ENCODE assay signal across 9 mouse cellular contexts in genomic region chr4:146067594-146067993, GRCm38 (mm10). TPM values are rescaled to one million over a fixed set of nuclear protein-coding genes. Genes with fewer than 3 reads are reported as not detected.
DNase-seq lines count a peak whose midpoint lies in the region; ATAC-seq lines count a peak whose summit lies in the region.
"Not testable (repeated sequence)": the region's sequence is repeated elsewhere in the genome, so short reads cannot be mapped to it uniquely, and the experiment has no call there.
"Had no signal": no experiment of that assay in that cellular context is flagged by ENCODE, and none has a peak within 500 bp of the region (broad histone marks: within the 10 kb centered on the region; RNA-seq: fewer than 3 reads in every experiment).

No protein-coding gene starts in this region.

- peak; percentile 1 for DNase-seq in NIH3T3 (ENCODE audit: low read depth)
- DNase-seq in embryonic facial prominence, embryonic 14.5 days (ENCODE audit: low spot score); midbrain, embryonic 11.5 days (ENCODE audit: low spot score, missing footprints): not testable (repeated sequence)
- peak; percentile 50 for DNase-seq in intestine, embryonic 14.5 days (ENCODE audit: low spot score)
- DNase-seq in spleen, postnatal 4 days (ENCODE audit: low spot score in 2 of 2): peak; percentile 25 to 69

- not testable (repeated sequence) for H3K36me3 ChIP-seq in embryonic facial prominence, embryonic 14.5 days (ENCODE audit: control insufficient read depth, insufficient read depth, low read length); heart, embryonic 14.5 days (ENCODE audit: control insufficient read depth, insufficient read depth, low read length); intestine, embryonic 14.5 days (ENCODE audit: control insufficient read depth, insufficient read depth, low read length); limb, embryonic 13.5 days; midbrain, embryonic 11.5 days (ENCODE audit: control insufficient read depth, insufficient read depth, low read length)

- peak overlapping the region; percentile 15 for H3K4me3 ChIP-seq in embryonic facial prominence, embryonic 14.5 days (ENCODE audit: low read depth, low read length)
- peak overlapping the region in 1 of 2 experiments; percentile 26; a peak in 2 of 4 replicates for H3K4me3 ChIP-seq in heart, embryonic 14.5 days (ENCODE audit: control insufficient read depth in 1 of 2, insufficient read depth in 1 of 2, low read depth in 1 of 2, low read length in 2 of 2)
- peak overlapping the region; percentile 3; the same call in 1 of the 2 replicates for H3K4me3 ChIP-seq in intestine, embryonic 14.5 days (ENCODE audit: low read depth, low read length)
- peak overlapping the region; percentile 29 for H3K4me3 ChIP-seq in limb, embryonic 13.5 days
- 0 out of 2 replicates have a peak overlapping the region, but pooled peaks have one; percentile 13 for H3K4me3 ChIP-seq in midbrain, embryonic 11.5 days (ENCODE audit: low read depth, low read length)

- peaks cover 19% of the 10 kb centered on the region for H3K9me3 ChIP-seq in embryonic facial prominence, embryonic 14.5 days (ENCODE audit: control insufficient read depth, low read length)
- peaks cover 18% of the 10 kb centered on the region for H3K9me3 ChIP-seq in heart, embryonic 14.5 days (ENCODE audit: control insufficient read depth, low read length)
- peaks cover 12% of the 10 kb centered on the region; the same call in 1 of the 2 replicates for H3K9me3 ChIP-seq in intestine, embryonic 14.5 days (ENCODE audit: control insufficient read depth, low read length)
- H3K9me3 ChIP-seq in limb, embryonic 13.5 days: peaks cover 27% of the 10 kb centered on the region
- H3K9me3 ChIP-seq in midbrain, embryonic 11.5 days (ENCODE audit: control insufficient read depth, low read length): not testable (repeated sequence)

- not testable (repeated sequence) for H3K27ac ChIP-seq in embryonic facial prominence, embryonic 14.5 days (replicated peaks; ENCODE audit: low read depth, low read length); heart, embryonic 14.5 days (replicated peaks in 1 of 2; ENCODE audit: control insufficient read depth in 1 of 2, insufficient read depth in 1 of 2, low read depth in 2 of 2, low read length in 2 of 2); intestine, embryonic 14.5 days (ENCODE audit: low read depth); limb, embryonic 13.5 days; midbrain, embryonic 11.5 days (ENCODE audit: low read depth, low read length)

- H3K27me3 ChIP-seq in embryonic facial prominence, embryonic 14.5 days (replicated peaks; ENCODE audit: control insufficient read depth, insufficient read depth, low read length); heart, embryonic 14.5 days (ENCODE audit: control insufficient read depth, insufficient read depth, low read length); intestine, embryonic 14.5 days (replicated peaks; ENCODE audit: control insufficient read depth, insufficient read depth, low read length); limb, embryonic 13.5 days; midbrain, embryonic 11.5 days (ENCODE audit: control insufficient read depth, insufficient read depth, low read length): not testable (repeated sequence)

- not testable (repeated sequence) for ATAC-seq in embryonic facial prominence, embryonic 14.5 days (ENCODE audit: low read depth); heart, embryonic 14.5 days (ENCODE audit: insufficient number of reproducible peaks, insufficient read depth, low FRiP score, low read depth); intestine, embryonic 14.5 days (replicated peaks; ENCODE audit: low FRiP score, low TSS enrichment, low read depth); limb, embryonic 13.5 days (ENCODE audit: low FRiP score, low read depth)
- peak; percentile 50; the same call in 1 of the 2 replicates for ATAC-seq in midbrain, embryonic 11.5 days (ENCODE audit: low FRiP score)

- WGBS in embryonic facial prominence, embryonic 14.5 days: 22% methylated on average over 52 of the region's 55 CpGs
- WGBS in heart, embryonic 14.5 days: 16% methylated on average over 55 of the region's 55 CpGs
- 22% methylated on average over 55 of the region's 55 CpGs for WGBS in intestine, embryonic 14.5 days
- WGBS in limb, embryonic 13.5 days: 23% methylated on average over 54 of the region's 55 CpGs
- 22% methylated on average over 55 of the region's 55 CpGs for WGBS in midbrain, embryonic 11.5 days

- peak overlapping the region; percentile 31 for H3K4me2 ChIP-seq in embryonic facial prominence, embryonic 14.5 days (ENCODE audit: low read depth, low read length)
- peak overlapping the region; percentile 52 for H3K4me2 ChIP-seq in heart, embryonic 14.5 days (ENCODE audit: low read length)
- H3K4me2 ChIP-seq in intestine, embryonic 14.5 days (ENCODE audit: low read length): peak overlapping the region; percentile 24
- peak overlapping the region; percentile 54 for H3K4me2 ChIP-seq in limb, embryonic 13.5 days (replicated peaks)
- peak overlapping the region; percentile 22; the same call in 1 of the 2 replicates for H3K4me2 ChIP-seq in midbrain, embryonic 11.5 days

- not testable (repeated sequence) for H3K4me1 ChIP-seq in embryonic facial prominence, embryonic 14.5 days (ENCODE audit: control insufficient read depth, insufficient read depth, low read length); heart, embryonic 14.5 days (ENCODE audit: control insufficient read depth in 2 of 2, insufficient read depth in 2 of 2, low read length in 2 of 2); intestine, embryonic 14.5 days (replicated peaks; ENCODE audit: control insufficient read depth, insufficient read depth, low read length); limb, embryonic 13.5 days; midbrain, embryonic 11.5 days (ENCODE audit: control insufficient read depth, insufficient read depth, low read length)

- not testable (repeated sequence) for H3K9ac ChIP-seq in embryonic facial prominence, embryonic 14.5 days (ENCODE audit: low read depth, low read length); heart, embryonic 14.5 days (ENCODE audit: low read length); intestine, embryonic 14.5 days (ENCODE audit: low read length); limb, embryonic 13.5 days; midbrain, embryonic 11.5 days (ENCODE audit: low read length)

RNA-seq across cellular contexts. Expression of gene Zfp987, which starts 29.5 kb away (rescaled TPM):
- not detected in 2 replicates for polyA plus RNA-seq in embryonic facial prominence, embryonic 14.5 days (2014; fragmentation: Nextera tagmentation; extraction: Ambion mirVana)
- not detected in 2 replicates for polyA plus RNA-seq in heart, embryonic 14.5 days (2014; fragmentation: Nextera tagmentation; extraction: Ambion mirVana)
- 0.52 and 0.74 TPM in 2 replicates for polyA plus RNA-seq in intestine, embryonic 14.5 days (2014; fragmentation: Nextera tagmentation; extraction: Ambion mirVana)
- polyA plus RNA-seq in limb, embryonic 13.5 days (2015; fragmentation: Nextera tagmentation; extraction: Ambion mirVana): 0.10 and 0.18 TPM in 2 replicates
- polyA plus RNA-seq in midbrain, embryonic 11.5 days (2014; fragmentation: Nextera tagmentation; extraction: Ambion mirVana): not detected in 2 replicates
- polyA plus RNA-seq: forebrain, embryonic 16.5 days; small intestine, adult 2 months had no signal
